ENCODE assay signal across 14 mouse cellular contexts in the genomic region with DNA sequence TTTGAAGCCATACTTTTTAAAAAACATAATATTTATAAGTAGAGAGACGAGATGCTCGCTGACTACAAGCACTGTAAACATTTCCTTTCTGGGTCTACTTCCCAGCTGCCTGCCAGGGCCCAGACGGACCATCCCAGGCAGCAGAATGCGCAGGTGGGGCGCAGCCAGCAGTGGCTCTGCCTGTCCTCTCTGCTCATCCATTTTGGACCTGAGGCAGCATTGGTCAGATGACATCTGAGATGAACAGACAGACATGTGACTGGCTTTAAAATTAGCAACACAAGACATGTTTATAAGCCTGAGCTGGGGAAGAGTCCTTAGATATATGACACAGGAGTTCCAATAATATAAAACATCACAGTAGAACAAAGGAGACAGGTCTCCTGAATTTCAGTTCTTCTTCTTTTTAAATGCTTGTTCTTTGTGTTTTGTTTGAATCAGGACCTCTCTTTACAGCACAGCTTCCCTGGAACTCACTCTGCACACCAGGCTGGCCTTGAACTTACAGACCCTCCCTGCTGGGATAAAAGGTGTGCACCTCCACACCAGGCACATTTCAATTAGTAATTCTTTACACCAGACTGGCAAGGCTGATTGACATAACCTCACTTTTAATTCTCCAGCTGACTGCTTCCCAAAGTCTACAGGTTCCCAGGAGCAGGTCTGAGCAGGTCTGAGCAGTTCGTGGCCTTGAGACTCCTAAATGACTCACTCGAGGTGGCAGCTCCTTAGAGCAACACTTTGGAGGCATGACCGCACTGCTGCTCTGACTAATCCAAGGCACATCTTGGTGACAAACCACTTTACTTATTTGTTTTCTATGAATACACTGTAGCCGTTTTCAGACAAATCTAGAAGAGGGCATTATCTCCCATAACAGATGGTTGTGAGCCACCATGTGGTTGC. TPM values are rescaled to one million over a fixed set of nuclear protein-coding genes. Genes with fewer than 3 reads are reported as not detected.
DNase-seq lines count a peak whose midpoint lies in the region; ATAC-seq and TF ChIP-seq lines count a peak whose summit lies in the region.
"Had no signal": no experiment of that assay in that cellular context is flagged by ENCODE, and none has a peak within 500 bp of the region (broad histone marks: within the 10 kb centered on the region; RNA-seq: fewer than 3 reads in every experiment).

No protein-coding gene starts in this region.

- H3K4me3 ChIP-seq in midbrain, embryonic 13.5 days (replicated peaks) = no peak overlapping the region
- H3K4me3 ChIP-seq in midbrain, embryonic 14.5 days (replicated peaks; ENCODE audit: low read depth, low read length) = no peak overlapping the region
- no peak overlapping the region for H3K4me3 ChIP-seq in cerebellum, adult 2 months (replicated peaks; ENCODE audit: insufficient read depth, low read depth, low read length)
- H3K4me3 ChIP-seq in stomach, postnatal 0 days (ENCODE audit: low read depth, low read length) = no peak overlapping the region
- H3K4me3 ChIP-seq in forebrain, embryonic 11.5 days (ENCODE audit: low read depth, low read length) = no peak overlapping the region
- H3K4me3 ChIP-seq: forebrain, embryonic 15.5 days; heart, embryonic 15.5 days; limb, embryonic 10.5 days had no signal

- DNase-seq in gastrocnemius, adult 18-20 months (ENCODE audit: low spot score) = peak; percentile 75
- DNase-seq in gastrocnemius, postnatal 14 days = no peak
- no peak for DNase-seq in midbrain, embryonic 14.5 days
- DNase-seq in cerebellum, adult 2 months = peak; percentile 47 to 70
- DNase-seq in stomach, postnatal 0 days (ENCODE audit: low spot score) = peak; percentile 29
- no peak for DNase-seq in embryo, embryonic 10.5 days (ENCODE audit: low spot score)
- DNase-seq in forebrain, embryonic 11.5 days (ENCODE audit: low spot score) = no peak
- DNase-seq: liver, postnatal 0 days; thymus, postnatal 14 days had no signal

- peaks cover 40% of the 10 kb centered on the region for H3K36me3 ChIP-seq in midbrain, embryonic 13.5 days
- H3K36me3 ChIP-seq in midbrain, embryonic 14.5 days (ENCODE audit: control insufficient read depth, insufficient read depth, low read length) = peaks cover 30% of the 10 kb centered on the region
- peaks cover 8% of the 10 kb centered on the region for H3K36me3 ChIP-seq in stomach, postnatal 0 days (ENCODE audit: control insufficient read depth, insufficient read depth, low read length)
- H3K36me3 ChIP-seq in forebrain, embryonic 11.5 days (ENCODE audit: control insufficient read depth, insufficient read depth, low read length) = no peaks in the 10 kb centered on the region; the same call in 1 of the 2 replicates

- H3K4me1 ChIP-seq in midbrain, embryonic 13.5 days (replicated peaks) = peaks cover 10% of the 10 kb centered on the region
- no peaks in the 10 kb centered on the region for H3K4me1 ChIP-seq in midbrain, embryonic 14.5 days (ENCODE audit: control insufficient read depth, insufficient read depth, low read length)
- peaks cover 18% of the 10 kb centered on the region for H3K4me1 ChIP-seq in cerebellum, adult 2 months (ENCODE audit: control insufficient read depth, insufficient read depth, low read length)
- peaks cover 3% of the 10 kb centered on the region for H3K4me1 ChIP-seq in stomach, postnatal 0 days (replicated peaks; ENCODE audit: control insufficient read depth, insufficient read depth)
- H3K4me1 ChIP-seq in forebrain, embryonic 11.5 days (replicated peaks; ENCODE audit: control insufficient read depth, insufficient read depth, low read length) = no peaks in the 10 kb centered on the region

- ATAC-seq in midbrain, embryonic 13.5 days = no peak
- ATAC-seq in midbrain, embryonic 14.5 days (ENCODE audit: low FRiP score, low TSS enrichment) = no peak
- peak; percentile 79 for ATAC-seq in stomach, postnatal 0 days (ENCODE audit: low FRiP score, low TSS enrichment)
- ATAC-seq in forebrain, embryonic 11.5 days (replicated peaks; ENCODE audit: low FRiP score) = no peak
- ATAC-seq: forebrain, embryonic 15.5 days; hindbrain, embryonic 16.5 days; liver, postnatal 0 days had no signal

- no peak overlapping the region for H3K9ac ChIP-seq in midbrain, embryonic 13.5 days (replicated peaks)
- no peak overlapping the region for H3K9ac ChIP-seq in midbrain, embryonic 14.5 days (replicated peaks; ENCODE audit: low read length)
- no peak overlapping the region; the same call in 1 of the 2 replicates for H3K9ac ChIP-seq in stomach, postnatal 0 days (ENCODE audit: low read length)
- no peak overlapping the region for H3K9ac ChIP-seq in forebrain, embryonic 11.5 days (ENCODE audit: low read length)
- H3K9ac ChIP-seq: forebrain, embryonic 15.5 days; heart, embryonic 15.5 days; liver, postnatal 0 days had no signal

- H3K9me3 ChIP-seq in midbrain, embryonic 13.5 days = no peaks in the 10 kb centered on the region
- no peaks in the 10 kb centered on the region for H3K9me3 ChIP-seq in midbrain, embryonic 14.5 days (ENCODE audit: control insufficient read depth, low read length)
- no peaks in the 10 kb centered on the region for H3K9me3 ChIP-seq in stomach, postnatal 0 days (ENCODE audit: control insufficient read depth, low read length)
- H3K9me3 ChIP-seq in forebrain, embryonic 11.5 days (ENCODE audit: control insufficient read depth, low read length) = no peaks in the 10 kb centered on the region
- H3K9me3 ChIP-seq: forebrain, embryonic 15.5 days; heart, embryonic 15.5 days; limb, embryonic 10.5 days had no signal

- 0 out of 2 replicates have a peak overlapping the region, but pooled peaks have one; percentile 35 for H3K27ac ChIP-seq in midbrain, embryonic 13.5 days
- H3K27ac ChIP-seq in midbrain, embryonic 14.5 days (replicated peaks; ENCODE audit: low read depth, low read length) = no peak overlapping the region
- no peak overlapping the region for H3K27ac ChIP-seq in cerebellum, adult 2 months (ENCODE audit: insufficient read depth, low read length)
- peak overlapping the region; percentile 30; the same call in 1 of the 2 replicates for H3K27ac ChIP-seq in stomach, postnatal 0 days (replicated peaks)
- H3K27ac ChIP-seq in forebrain, embryonic 11.5 days (ENCODE audit: low read depth, low read length) = no peak overlapping the region
- H3K27ac ChIP-seq: forebrain, embryonic 15.5 days; heart, embryonic 15.5 days; limb, embryonic 10.5 days had no signal

- intact Hi-C loops in gastrocnemius, postnatal 14 days (cut with DNase I; ENCODE audit: low total_unique reads) = no loop called here

- H3K27me3 ChIP-seq in midbrain, embryonic 13.5 days = no peaks in the 10 kb centered on the region
- no peaks in the 10 kb centered on the region for H3K27me3 ChIP-seq in midbrain, embryonic 14.5 days (ENCODE audit: control insufficient read depth, insufficient read depth, low read length)
- no peaks in the 10 kb centered on the region for H3K27me3 ChIP-seq in cerebellum, adult 2 months (ENCODE audit: control insufficient read depth, insufficient read depth, low read length)
- H3K27me3 ChIP-seq in stomach, postnatal 0 days (ENCODE audit: control insufficient read depth, insufficient read depth, low read length) = no peaks in the 10 kb centered on the region
- H3K27me3 ChIP-seq in forebrain, embryonic 11.5 days (ENCODE audit: control insufficient read depth, insufficient read depth, low read length) = no peaks in the 10 kb centered on the region
- H3K27me3 ChIP-seq: forebrain, embryonic 15.5 days; heart, embryonic 15.5 days had no signal

- 91% methylated on average over 9 of the region's 9 CpGs for WGBS in midbrain, embryonic 13.5 days
- 88% methylated on average over 9 of the region's 9 CpGs for WGBS in midbrain, embryonic 14.5 days
- WGBS in cerebellum, adult 2 months = 66% methylated on average over 9 of the region's 9 CpGs
- 65% methylated on average over 9 of the region's 9 CpGs for WGBS in stomach, postnatal 0 days
- 90% methylated on average over 9 of the region's 9 CpGs for WGBS in forebrain, embryonic 11.5 days

- no peak for TF ChIP-seq EP300 in stomach, postnatal 0 days (optimal IDR thresholded peaks at IDR 0.05)

- H3K4me2 ChIP-seq in midbrain, embryonic 13.5 days (replicated peaks) = no peak overlapping the region
- H3K4me2 ChIP-seq in midbrain, embryonic 14.5 days (ENCODE audit: low read length) = no peak overlapping the region
- H3K4me2 ChIP-seq in stomach, postnatal 0 days (replicated peaks; ENCODE audit: low read depth) = no peak overlapping the region
- H3K4me2 ChIP-seq in forebrain, embryonic 11.5 days (ENCODE audit: low read depth, low read length, severe bottlenecking) = no peak overlapping the region
- H3K4me2 ChIP-seq: forebrain, embryonic 15.5 days; heart, embryonic 15.5 days had no signal

- no peak for TF ChIP-seq CTCF in cerebellum, adult 2 months (IDR thresholded peaks at IDR 0.05; ENCODE audit: borderline replicate concordance, insufficient read depth, low read depth, low read length)
- no peak for TF ChIP-seq CTCF in stomach, postnatal 0 days (IDR thresholded peaks at IDR 0.05; ENCODE audit: low read depth)

- no peak for TF ChIP-seq POLR2A in cerebellum, adult 2 months (IDR thresholded peaks at IDR 0.05; ENCODE audit: borderline replicate concordance, insufficient read depth, low read length)

RNA-seq across cellular contexts. Expression of gene Rab12, which starts 12.2 kb away (rescaled TPM):
- total RNA-seq in gastrocnemius, adult 18-20 months (2021) = 100 to 1,000 TPM; 177 to 207 TPM
- 100 to 1,000 TPM in 1 of 2 experiments, 10 to 100 TPM in 1; 96.2 to 130 TPM for total RNA-seq in gastrocnemius, postnatal 14 days (2021)
- 52.0 and 59.0 TPM in 2 replicates for polyA plus RNA-seq in midbrain, embryonic 13.5 days (2015; fragmentation: Nextera tagmentation; extraction: Ambion mirVana)
- 83.8 and 91.0 TPM in 2 replicates for polyA plus RNA-seq in midbrain, embryonic 14.5 days (2014; fragmentation: Nextera tagmentation; extraction: Ambion mirVana)
- 107 and 110 TPM in 2 replicates for polyA plus RNA-seq in cerebellum, adult 2 months (2012; rRNA removed)
- 24.5 and 25.4 TPM in 2 replicates for polyA plus RNA-seq in stomach, postnatal 0 days (2015; fragmentation: Nextera tagmentation; extraction: Ambion mirVana)
- 44.6 and 46.2 TPM in 2 replicates for polyA plus RNA-seq in forebrain, embryonic 11.5 days (2014; fragmentation: Nextera tagmentation; extraction: Ambion mirVana)

RNA-seq across cellular contexts. Expression of gene Mtcl1, which starts 57.8 kb away (rescaled TPM):
- 1 to 10 TPM; 5.4 TPM for total RNA-seq in gastrocnemius, adult 18-20 months (2021)
- total RNA-seq in gastrocnemius, postnatal 14 days (2021) = 1 to 10 TPM; 7.6 to 9.2 TPM
- polyA plus RNA-seq in midbrain, embryonic 13.5 days (2015; fragmentation: Nextera tagmentation; extraction: Ambion mirVana) = 50.0 and 56.8 TPM in 2 replicates
- 26.7 and 36.0 TPM in 2 replicates for polyA plus RNA-seq in midbrain, embryonic 14.5 days (2014; fragmentation: Nextera tagmentation; extraction: Ambion mirVana)
- polyA plus RNA-seq in cerebellum, adult 2 months (2012; rRNA removed) = 106 and 115 TPM in 2 replicates
- 1.8 and 2.2 TPM in 2 replicates for polyA plus RNA-seq in stomach, postnatal 0 days (2015; fragmentation: Nextera tagmentation; extraction: Ambion mirVana)
- 40.0 and 47.3 TPM in 2 replicates for polyA plus RNA-seq in forebrain, embryonic 11.5 days (2014; fragmentation: Nextera tagmentation; extraction: Ambion mirVana)

Comparison
In these comparisons a context has a peak if more than half of its experiments do, and no peak if none do; other contexts are left out.
1. DNase-seq: peak in gastrocnemius, adult 18-20 months (single experiment), cerebellum, adult 2 months (2 of 2) and stomach, postnatal 0 days (single experiment); none in gastrocnemius, postnatal 14 days (single experiment), midbrain, embryonic 14.5 days (single experiment), embryo, embryonic 10.5 days (single experiment) and forebrain, embryonic 11.5 days (single experiment).
2. H3K27ac ChIP-seq: peak in midbrain, embryonic 13.5 days (single experiment) and stomach, postnatal 0 days (single experiment); none in midbrain, embryonic 14.5 days (single experiment), cerebellum, adult 2 months (single experiment) and forebrain, embryonic 11.5 days (single experiment).